Mouse (Mus musculus) hindbrain, embryonic 11.5 days (tissue): Measurements from ENCODE around the gene Spryd7. TPM values are rescaled to one million over a fixed set of nuclear protein-coding genes. Genes with fewer than 3 reads are reported as not detected.
A peak's percentile ranks its signal among the peaks of the same experiment; 100 is the strongest.
"Not testable (repeated sequence)": the region's sequence is repeated elsewhere in the genome, so short reads cannot be mapped to it uniquely, and the experiment has no call there.

ENCODE experiments used
- ATAC-seq: fragments of 200-750 bp; cut with Nextera tagmentation; 2 replicates; pipeline ENCODE4 v1.8.0; 2017; ENCODE audit warnings: mild to moderate bottlenecking, moderate TSS enrichment, moderate library complexity; ENCODE audit not compliant: low FRiP score
- DNase-seq: peaks from one replicate; pipeline ENCODE4 v3.0.0-alpha.2; 2015; ENCODE audit warnings: low spot score
- H3K27ac ChIP-seq: fragments of 300-500 bp; sonication (generic); 2 replicates; pipeline ENCODE4 v1.5.1; 2014; ENCODE audit warnings: mild to moderate bottlenecking, low read depth, low read length
- H3K27me3 ChIP-seq: fragments of 300-500 bp; sonication (generic); 2 replicates; pipeline ENCODE4 v1.6.1; 2014; ENCODE audit warnings: mild to moderate bottlenecking, low read length, moderate library complexity, mixed read lengths; ENCODE audit not compliant: control insufficient read depth, insufficient read depth
- H3K36me3 ChIP-seq: fragments of 300-500 bp; sonication (generic); 2 replicates; pipeline ENCODE4 v1.6.1; 2014; ENCODE audit warnings: mild to moderate bottlenecking, low read length, moderate library complexity, mixed read lengths; ENCODE audit not compliant: control insufficient read depth, insufficient read depth
- H3K4me1 ChIP-seq: fragments of 300-500 bp; sonication (generic); replicated peaks from 2 replicates; pipeline ENCODE4 v1.6.1; 2014; ENCODE audit warnings: low read length, mixed read lengths; ENCODE audit not compliant: control insufficient read depth, insufficient read depth
- H3K4me2 ChIP-seq: fragments of 300-500 bp; sonication (generic); replicated peaks from 2 replicates; pipeline ENCODE4 v1.6.1; 2014; ENCODE audit warnings: mild to moderate bottlenecking, low read depth, low read length
- H3K4me3 ChIP-seq: fragments of 300-500 bp; sonication (generic); 2 replicates; pipeline ENCODE4 v1.5.1; 2014; ENCODE audit warnings: low read depth, low read length
- H3K9ac ChIP-seq: fragments of 300-500 bp; sonication (generic); 2 replicates; pipeline ENCODE4 v1.6.1; 2014; ENCODE audit warnings: low read depth, low read length
- H3K9me3 ChIP-seq: fragments of 300-500 bp; sonication (generic); 2 replicates; pipeline ENCODE4 v1.6.1; 2016; ENCODE audit warnings: low read length; ENCODE audit not compliant: control insufficient read depth
- WGBS: fragments of 180-500 bp; shearing (Covaris S2); extraction: QIAGEN DNeasy Blood & Tissue Kit; methylation state at CpG from one replicate; pipeline ENCODE4 v1.1.7; 2014; 5-methylcytosine and 5-hydroxymethylcytosine counted together
- polyA plus RNA-seq: library from polyadenylated mRNA; unstranded; fragments of >200 nt; fragmentation: Nextera tagmentation; extraction: Ambion mirVana; gene quantifications from 2 replicates; pipeline ENCODE4 v1.2.1, GENCODE M21; 2014

Gene Spryd7
- polyA plus RNA-seq, 1 experiment from 2014 or later, result 19.2 TPM

DNA sequence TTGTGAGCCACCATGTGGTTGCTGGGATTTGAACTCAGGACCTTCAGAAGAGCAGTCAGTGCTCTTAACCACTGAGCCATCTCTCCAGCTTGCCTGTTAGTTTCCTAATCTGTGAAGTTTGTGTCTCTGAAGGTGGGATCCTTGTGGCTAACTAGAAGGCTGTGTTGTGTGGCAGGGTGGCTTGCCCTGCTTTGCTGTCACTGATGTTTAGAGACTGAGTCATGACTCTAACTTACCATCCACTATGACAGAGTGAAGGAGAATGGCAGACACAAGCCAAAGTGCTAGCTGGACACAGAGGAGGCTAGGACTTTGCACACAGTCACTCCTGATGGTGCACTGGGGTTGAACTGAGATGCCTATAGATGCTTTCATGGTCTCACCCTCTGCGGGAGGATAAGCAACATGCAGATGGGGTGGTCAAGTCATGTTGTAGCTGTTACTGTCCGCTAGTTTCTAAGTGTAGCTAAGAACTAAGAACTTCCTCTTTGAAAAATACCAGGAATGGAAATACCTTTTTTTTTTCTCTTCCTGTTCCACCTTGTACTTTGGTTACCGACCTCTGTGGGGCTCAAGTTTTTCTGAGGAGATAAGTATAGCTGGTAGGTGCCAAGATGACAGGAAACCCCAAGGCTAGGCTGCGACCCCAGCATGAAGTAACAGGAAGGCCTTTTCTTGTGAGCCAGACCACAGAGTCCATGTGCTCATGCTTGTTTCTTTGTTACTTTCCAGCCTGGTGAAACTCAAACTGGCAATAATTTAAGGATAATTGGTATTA lies 32.8 kb upstream of the Spryd7 start:
- ATAC-seq, result no peak
- no peak for DNase-seq
- no peak overlapping the region for H3K9ac ChIP-seq
- no peaks in the 10 kb centered on the region for H3K27me3 ChIP-seq
- no peak overlapping the region for H3K4me2 ChIP-seq
- WGBS, result 77% methylated on average over 4 of the region's 4 CpGs
- H3K9me3 ChIP-seq, result no peaks in the 10 kb centered on the region
- H3K36me3 ChIP-seq, result no peaks in the 10 kb centered on the region
- no peak overlapping the region for H3K27ac ChIP-seq
- H3K4me1 ChIP-seq, result no peaks in the 10 kb centered on the region
- no peak overlapping the region for H3K4me3 ChIP-seq

DNA sequence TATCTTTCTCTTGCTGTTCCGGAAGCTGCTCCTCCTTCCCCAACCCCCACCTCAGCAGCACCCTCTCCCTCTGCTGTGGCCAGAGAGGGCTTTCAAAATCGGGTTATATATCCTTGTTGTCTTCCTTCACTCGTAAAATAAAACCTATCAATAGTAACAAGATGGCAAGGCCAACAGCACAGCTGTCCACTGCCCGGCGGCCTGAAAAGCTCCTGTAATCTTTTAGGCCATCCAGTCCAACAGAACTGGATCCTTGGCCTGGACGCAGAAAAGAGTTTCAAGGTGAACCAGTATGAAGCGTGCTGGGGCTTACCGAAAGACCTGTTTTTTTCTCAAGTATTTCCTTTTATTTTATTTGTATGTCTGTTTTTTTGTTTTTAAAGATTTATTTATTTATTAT lies 19.3 kb upstream of the Spryd7 start:
- H3K9me3 ChIP-seq, result no peaks in the 10 kb centered on the region
- no peaks in the 10 kb centered on the region for H3K4me1 ChIP-seq
- no peaks in the 10 kb centered on the region for H3K36me3 ChIP-seq
- ATAC-seq (no peak), DNase-seq (no peak)
- H3K27me3 ChIP-seq, result no peaks in the 10 kb centered on the region
- 92% methylated on average over 8 of the region's 8 CpGs for WGBS
- no peak overlapping the region for H3K27ac ChIP-seq
- no peak overlapping the region for H3K9ac ChIP-seq
- H3K4me3 ChIP-seq, result no peak overlapping the region
- no peak overlapping the region for H3K4me2 ChIP-seq

DNA sequence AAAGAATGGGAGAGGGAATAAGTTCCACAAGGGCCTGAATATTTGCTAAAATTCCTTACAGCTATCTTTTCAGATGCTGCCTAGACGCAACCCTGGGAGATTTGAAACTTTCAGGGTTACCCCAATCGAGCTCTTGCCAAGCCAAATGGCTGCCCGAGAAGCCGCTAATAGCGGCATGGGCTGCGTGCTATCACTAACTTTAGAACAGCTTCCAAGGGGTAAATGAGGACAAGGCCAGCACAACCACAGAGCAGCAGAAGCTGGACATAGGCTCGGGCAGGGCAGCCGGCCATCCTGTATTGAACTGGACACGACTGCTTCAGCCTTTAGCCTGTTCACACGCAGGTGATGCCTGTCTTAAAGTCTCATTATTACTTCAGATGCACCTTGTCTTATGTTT lies 18.4 kb upstream of the Spryd7 start:
- no peak for ATAC-seq
- H3K36me3 ChIP-seq, result no peaks in the 10 kb centered on the region
- no peaks in the 10 kb centered on the region for H3K9me3 ChIP-seq
- 86% methylated on average over 10 of the region's 10 CpGs for WGBS
- no peaks in the 10 kb centered on the region for H3K27me3 ChIP-seq
- no peaks in the 10 kb centered on the region for H3K4me1 ChIP-seq
- no peak for DNase-seq
- H3K9ac ChIP-seq, result no peak overlapping the region
- H3K4me3 ChIP-seq, result no peak overlapping the region
- H3K4me2 ChIP-seq, result no peak overlapping the region
- no peak overlapping the region for H3K27ac ChIP-seq

DNA sequence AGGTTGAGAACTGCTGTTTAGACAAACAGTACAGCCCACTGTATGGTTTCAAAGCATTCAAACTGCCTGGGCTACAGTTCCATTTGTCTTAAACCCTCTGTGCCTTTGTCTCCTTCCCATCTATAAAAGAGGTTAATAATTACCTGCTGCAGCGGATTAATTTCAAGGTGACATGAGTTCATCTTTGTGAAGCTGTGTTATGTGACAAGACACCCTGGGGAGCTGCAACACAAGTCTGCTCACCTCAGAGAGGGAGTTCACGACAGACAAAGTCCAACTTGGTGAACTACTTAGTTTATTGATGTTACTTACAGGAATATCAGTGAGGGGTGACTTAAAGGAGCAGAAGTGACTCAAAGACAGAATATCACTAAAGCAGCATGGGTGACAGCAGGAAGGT lies 15.4 kb upstream of the Spryd7 start:
- ATAC-seq, result no peak
- DNase-seq, result no peak
- 69% methylated on average over 2 of the region's 2 CpGs for WGBS
- H3K4me3 ChIP-seq, result no peak overlapping the region
- no peaks in the 10 kb centered on the region for H3K4me1 ChIP-seq
- no peaks in the 10 kb centered on the region for H3K36me3 ChIP-seq
- H3K9me3 ChIP-seq, result no peaks in the 10 kb centered on the region
- H3K4me2 ChIP-seq, result no peak overlapping the region
- H3K27me3 ChIP-seq, result no peaks in the 10 kb centered on the region
- H3K9ac ChIP-seq, result no peak overlapping the region
- no peak overlapping the region for H3K27ac ChIP-seq

DNA sequence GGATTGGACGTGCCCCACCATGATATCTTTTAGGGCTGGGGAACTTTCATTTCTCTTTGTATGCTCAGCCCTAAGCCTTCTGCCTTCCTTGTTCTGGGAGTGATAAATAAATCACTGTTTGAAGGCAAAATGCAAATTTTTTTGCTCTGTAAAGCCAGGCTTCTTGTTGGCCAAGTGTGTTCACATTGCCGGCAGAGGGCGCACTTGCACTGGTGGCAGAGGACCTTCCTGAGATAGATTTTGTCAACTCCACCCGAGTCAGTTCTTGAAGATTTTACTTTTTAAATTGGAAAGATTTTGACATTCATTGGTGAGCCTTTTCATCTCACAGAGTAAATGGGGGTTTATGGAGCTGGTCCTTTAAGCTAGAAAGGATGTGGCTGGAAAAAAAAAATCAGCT lies 14.7 kb upstream of the Spryd7 start:
- Histone ChIP-seq H3K4me1 (no peaks in the 10 kb centered on the region), H3K9ac (no peak overlapping the region), H3K36me3 (no peaks in the 10 kb centered on the region), H3K27me3 (no peaks in the 10 kb centered on the region), H3K9me3 (no peaks in the 10 kb centered on the region), H3K4me2 (no peak overlapping the region), H3K27ac (no peak overlapping the region), H3K4me3 (no peak overlapping the region)
- WGBS, result 16% methylated on average over 4 of the region's 4 CpGs
- ATAC-seq, result no peak
- peak; percentile 90 for DNase-seq

DNA sequence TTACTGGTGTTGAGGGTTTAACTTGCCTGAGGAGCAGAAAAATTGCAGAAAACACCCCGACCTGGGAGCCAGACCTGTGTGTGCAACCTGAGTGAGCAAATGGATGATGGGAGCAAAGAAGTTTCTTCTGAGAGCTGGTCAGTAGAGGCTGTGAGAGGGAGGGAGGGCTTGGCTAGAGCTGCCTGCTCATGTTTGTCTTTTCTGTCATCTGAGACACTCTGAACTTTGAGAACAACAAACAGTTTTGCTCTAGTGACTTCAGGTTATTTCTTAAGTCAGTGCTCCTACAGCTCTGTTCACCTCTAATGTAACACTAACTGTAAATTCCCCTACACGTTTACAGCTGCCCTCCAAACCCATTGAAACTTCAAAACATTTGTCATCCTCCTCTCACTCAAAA lies 12.7 kb upstream of the Spryd7 start:
- no peak for ATAC-seq
- Histone ChIP-seq H3K36me3 (no peaks in the 10 kb centered on the region), H3K4me1 (no peaks in the 10 kb centered on the region), H3K4me2 (no peak overlapping the region), H3K4me3 (no peak overlapping the region), H3K9me3 (no peaks in the 10 kb centered on the region), H3K27me3 (no peaks in the 10 kb centered on the region), H3K9ac (no peak overlapping the region), H3K27ac (no peak overlapping the region)
- DNase-seq, result no peak
- 64% methylated on average over 2 of the region's 2 CpGs for WGBS

DNA sequence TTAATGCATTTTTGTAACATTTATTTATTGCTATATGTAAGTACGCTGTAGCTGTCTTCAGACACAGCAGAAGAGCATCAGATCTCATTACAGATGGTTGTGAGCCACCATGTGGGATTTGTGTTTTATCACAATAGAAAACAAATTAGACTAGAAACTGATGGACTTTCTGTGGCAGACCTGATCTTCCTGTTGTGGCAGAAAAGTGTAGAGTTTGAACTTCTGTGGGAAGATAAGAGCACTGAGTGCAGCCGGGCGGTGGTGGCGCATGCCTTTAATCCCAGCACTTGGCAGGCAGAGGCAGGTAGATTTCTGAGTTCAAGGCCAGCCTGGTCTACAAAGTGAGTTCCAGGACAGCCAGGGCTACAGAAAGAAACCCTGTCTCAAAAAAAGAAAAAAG lies 9.5 kb upstream of the Spryd7 start:
- H3K27ac ChIP-seq, H3K36me3 ChIP-seq, H3K9ac ChIP-seq, H3K4me2 ChIP-seq, H3K27me3 ChIP-seq, H3K4me1 ChIP-seq, DNase-seq, H3K4me3 ChIP-seq, H3K9me3 ChIP-seq, ATAC-seq: not testable (repeated sequence)
- WGBS, result 93% methylated on average over 4 of the region's 4 CpGs

DNA sequence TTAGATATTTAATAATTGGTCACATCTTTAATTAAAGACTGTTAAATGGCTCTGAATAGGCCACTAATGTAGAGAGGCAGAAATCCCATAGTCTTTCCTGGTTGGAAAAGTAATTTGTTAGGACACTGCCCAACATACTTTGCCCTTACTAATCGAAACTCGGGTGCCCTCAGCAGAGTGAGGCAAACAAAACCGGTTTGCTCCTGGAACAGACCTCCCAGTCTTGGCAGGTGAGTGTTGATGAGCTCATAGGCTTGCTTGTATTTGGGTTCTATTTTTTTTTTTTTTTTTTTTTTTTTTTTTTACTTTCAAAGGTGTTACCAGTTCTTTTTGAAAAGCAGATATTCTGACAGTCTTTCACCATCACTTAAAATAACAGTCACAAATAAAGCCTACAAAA lies 3.2 kb upstream of the Spryd7 start:
- DNase-seq (no peak), ATAC-seq (no peak)
- WGBS, result 75% methylated on average over 3 of the region's 3 CpGs
- Histone ChIP-seq H3K9ac (no peak overlapping the region), H3K9me3 (no peaks in the 10 kb centered on the region), H3K4me2 (no peak overlapping the region), H3K4me1 (no peaks in the 10 kb centered on the region), H3K27ac (no peak overlapping the region), H3K27me3 (no peaks in the 10 kb centered on the region), H3K36me3 (no peaks in the 10 kb centered on the region), H3K4me3 (no peak overlapping the region)

DNA sequence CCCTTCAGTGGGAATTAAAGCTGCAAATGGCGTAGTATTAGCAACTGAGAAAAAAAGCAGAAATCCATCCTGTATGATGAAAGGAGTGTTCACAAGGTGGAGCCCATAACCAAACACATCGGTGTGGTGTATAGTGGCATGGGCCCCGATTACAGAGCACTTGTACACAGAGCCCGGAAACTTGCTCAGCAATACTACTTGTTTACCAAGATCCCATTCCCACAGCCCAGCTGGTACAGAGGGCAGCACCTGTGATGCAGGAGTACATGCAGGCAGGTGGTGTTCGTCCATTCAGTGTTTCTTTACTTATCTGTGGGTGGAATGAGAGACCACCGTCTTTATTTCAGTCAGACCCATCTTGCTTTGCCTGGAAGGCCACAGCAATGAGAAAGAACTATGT lies 2.2 kb upstream of the Spryd7 start:
- no peak for ATAC-seq
- no peaks in the 10 kb centered on the region for H3K36me3 ChIP-seq

More for the DNA sequence above, 2.2 kb upstream of the Spryd7 start:
- H3K9ac ChIP-seq, result no peak overlapping the region
- no peak overlapping the region for H3K27ac ChIP-seq
- H3K4me3 ChIP-seq, result no peak overlapping the region
- 90% methylated on average over 6 of the region's 6 CpGs for WGBS
- no peak for DNase-seq
- H3K4me1 ChIP-seq, result no peaks in the 10 kb centered on the region
- no peaks in the 10 kb centered on the region for H3K27me3 ChIP-seq
- no peak overlapping the region for H3K4me2 ChIP-seq
- no peaks in the 10 kb centered on the region for H3K9me3 ChIP-seq
